8 mouse cellular contexts compared by ENCODE assay signal in genomic region chr1:135105951-135106350, GRCm38 (mm10). TPM values are rescaled to one million over a fixed set of nuclear protein-coding genes. Genes with fewer than 3 reads are reported as not detected.
A peak's percentile ranks its signal among the peaks of the same experiment; 100 is the strongest.
DNase-seq lines count a peak whose midpoint lies in the region; ATAC-seq lines count a peak whose summit lies in the region.

No protein-coding gene starts in this region.

- H3K27ac ChIP-seq in embryonic facial prominence, embryonic 15.5 days (replicated peaks): no peak overlapping the region
- no peak overlapping the region for H3K27ac ChIP-seq in midbrain, embryonic 13.5 days

- H3K4me2 ChIP-seq in embryonic facial prominence, embryonic 15.5 days (replicated peaks): peak overlapping the region; percentile 84
- 0 out of 2 replicates have a peak overlapping the region, but pooled peaks have one; percentile 59 for H3K4me2 ChIP-seq in midbrain, embryonic 13.5 days (replicated peaks)

- no peak for ATAC-seq in embryonic facial prominence, embryonic 15.5 days (ENCODE audit: insufficient number of reproducible peaks, low FRiP score, low TSS enrichment, low read depth)
- peak; percentile 54 to 62; a peak in 3 of 4 replicates for ATAC-seq in hematopoietic stem cell, adult 5-6 weeks (replicated peaks in 1 of 2; ENCODE audit: insufficient read depth in 1 of 2, low FRiP score in 2 of 2, low TSS enrichment in 1 of 2, low read depth in 1 of 2, poor library complexity in 2 of 2, severe bottlenecking in 2 of 2)
- no peak for ATAC-seq in midbrain, embryonic 13.5 days

- no peak overlapping the region for H3K9ac ChIP-seq in embryonic facial prominence, embryonic 15.5 days
- H3K9ac ChIP-seq in midbrain, embryonic 13.5 days (replicated peaks): no peak overlapping the region

- 3% methylated on average over 8 of the region's 8 CpGs for WGBS in embryonic facial prominence, embryonic 15.5 days
- 4% methylated on average over 8 of the region's 8 CpGs for WGBS in midbrain, embryonic 13.5 days

- peak; percentile 81 to 82 for DNase-seq in cerebellum, postnatal 10 days
- DNase-seq in cerebellum, adult 11 months: no peak
- DNase-seq in ZHBTc4 (ENCODE audit: low read depth, low spot score): peak; percentile 92
- DNase-seq in layer of hippocampus, postnatal 36 days: peak; percentile 49 to 52
- DNase-seq in spleen, postnatal 14 days (ENCODE audit: low spot score in 2 of 2): peak; percentile 38 to 67

- no peaks in the 10 kb centered on the region for H3K9me3 ChIP-seq in embryonic facial prominence, embryonic 15.5 days (replicated peaks)
- H3K9me3 ChIP-seq in midbrain, embryonic 13.5 days: no peaks in the 10 kb centered on the region

- peak overlapping the region; percentile 55 for H3K4me3 ChIP-seq in embryonic facial prominence, embryonic 15.5 days (replicated peaks)
- H3K4me3 ChIP-seq in midbrain, embryonic 13.5 days (replicated peaks): no peak overlapping the region

- no peaks in the 10 kb centered on the region for H3K36me3 ChIP-seq in embryonic facial prominence, embryonic 15.5 days
- no peaks in the 10 kb centered on the region for H3K36me3 ChIP-seq in midbrain, embryonic 13.5 days

- H3K27me3 ChIP-seq in embryonic facial prominence, embryonic 15.5 days: peaks cover 28% of the 10 kb centered on the region
- H3K27me3 ChIP-seq in midbrain, embryonic 13.5 days: peaks cover 73% of the 10 kb centered on the region

- H3K4me1 ChIP-seq in embryonic facial prominence, embryonic 15.5 days: peaks cover 35% of the 10 kb centered on the region
- peaks cover 13% of the 10 kb centered on the region for H3K4me1 ChIP-seq in midbrain, embryonic 13.5 days (replicated peaks)

RNA-seq across cellular contexts. Expression of gene Lgr6, which starts 0.9 kb away (rescaled TPM):
- polyA plus RNA-seq in embryonic facial prominence, embryonic 15.5 days (2015; fragmentation: Nextera tagmentation; extraction: Ambion mirVana): 14.2 and 15.1 TPM in 2 replicates
- not detected in 2 replicates for total RNA-seq in hematopoietic stem cell, adult 5-6 weeks (2017)
- total RNA-seq in layer of hippocampus, postnatal 36 days (2021): 1 to 10 TPM; 1.7 to 1.8 TPM
- 0.35 and 0.44 TPM in 2 replicates for polyA plus RNA-seq in midbrain, embryonic 13.5 days (2015; fragmentation: Nextera tagmentation; extraction: Ambion mirVana)

RNA-seq across cellular contexts. Expression of gene Ptpn7, which starts 26.5 kb away (rescaled TPM):
- 2.6 and 2.8 TPM in 2 replicates for polyA plus RNA-seq in embryonic facial prominence, embryonic 15.5 days (2015; fragmentation: Nextera tagmentation; extraction: Ambion mirVana)
- total RNA-seq in hematopoietic stem cell, adult 5-6 weeks (2017): 78.6 and 80.0 TPM in 2 replicates
- not detected for total RNA-seq in layer of hippocampus, postnatal 36 days (2021)
- 0.46 and 0.51 TPM in 2 replicates for polyA plus RNA-seq in midbrain, embryonic 13.5 days (2015; fragmentation: Nextera tagmentation; extraction: Ambion mirVana)

RNA-seq across cellular contexts. Expression of gene Arl8a, which starts 40.7 kb away (rescaled TPM):
- polyA plus RNA-seq in embryonic facial prominence, embryonic 15.5 days (2015; fragmentation: Nextera tagmentation; extraction: Ambion mirVana): 77.8 and 85.7 TPM in 2 replicates
- 22.3 and 24.4 TPM in 2 replicates for total RNA-seq in hematopoietic stem cell, adult 5-6 weeks (2017)
- 100 to 1,000 TPM; 251 to 253 TPM for total RNA-seq in layer of hippocampus, postnatal 36 days (2021)
- polyA plus RNA-seq in midbrain, embryonic 13.5 days (2015; fragmentation: Nextera tagmentation; extraction: Ambion mirVana): 234 and 247 TPM in 2 replicates

Comparison
In these comparisons a context has a peak if more than half of its experiments do, and no peak if none do; other contexts are left out.
1. ATAC-seq: peak in hematopoietic stem cell, adult 5-6 weeks (2 of 2); none in embryonic facial prominence, embryonic 15.5 days (single experiment) and midbrain, embryonic 13.5 days (single experiment).
2. RNA of gene Ptpn7, which starts 26.5 kb away (total RNA-seq): 78.6 to 80.0 TPM in hematopoietic stem cell, adult 5-6 weeks; not detected in layer of hippocampus, postnatal 36 days; every median in the first group is over 10 times any median in the second.